In the genomic region with DNA sequence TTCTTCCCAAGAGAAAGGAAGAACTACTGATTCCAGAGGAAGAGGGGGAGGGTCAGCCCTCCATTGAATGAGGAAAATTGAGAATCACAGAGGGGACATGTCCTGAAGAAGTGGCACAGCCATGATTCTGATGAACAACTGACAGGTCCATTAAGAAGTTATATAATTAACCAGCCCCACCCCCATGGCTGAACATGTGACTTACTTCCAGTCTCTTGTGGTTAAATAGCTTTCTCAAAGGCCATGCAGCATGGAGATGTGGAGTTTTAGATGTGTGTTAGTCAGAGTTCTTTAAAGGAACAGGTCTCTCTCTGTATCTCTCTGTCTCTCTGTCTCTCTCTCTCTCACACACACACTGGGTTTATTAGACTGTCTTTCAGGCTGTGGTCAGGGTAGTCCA, we compare ENCODE assay signal across 22 mouse cellular contexts. TPM values are rescaled to one million over a fixed set of nuclear protein-coding genes. Genes with fewer than 3 reads are reported as not detected.
DNase-seq lines count a peak whose midpoint lies in the region; ATAC-seq and TF ChIP-seq lines count a peak whose summit lies in the region.
"Had no signal": no experiment of that assay in that cellular context is flagged by ENCODE, and none has a peak within 500 bp of the region (broad histone marks: within the 10 kb centered on the region; RNA-seq: fewer than 3 reads in every experiment).

No protein-coding gene starts in this region.

- no peaks in the 10 kb centered on the region for H3K9me3 ChIP-seq in kidney, embryonic 15.5 days (replicated peaks)
- H3K9me3 ChIP-seq: embryonic facial prominence, embryonic 15.5 days; forebrain, embryonic 15.5 days; heart, embryonic 15.5 days; hindbrain, embryonic 13.5 days had no signal

- no peak for TF ChIP-seq CTCF in bone marrow macrophage, adult 2 months (IDR thresholded peaks at IDR 0.05; ENCODE audit: low read depth, low read length)

- TF ChIP-seq POLR2A in bone marrow macrophage, adult 2 months (IDR thresholded peaks at IDR 0.05; ENCODE audit: borderline replicate concordance, low read depth, low read length) = no peak

- peaks cover 17% of the 10 kb centered on the region for H3K36me3 ChIP-seq in kidney, embryonic 15.5 days
- no peaks in the 10 kb centered on the region; the same call in 1 of the 2 replicates for H3K36me3 ChIP-seq in splenic B cell, adult 2 months (ENCODE audit: control insufficient read depth, insufficient read depth, low read length, poor library complexity, severe bottlenecking)

- ATAC-seq in kidney, embryonic 15.5 days (replicated peaks; ENCODE audit: low FRiP score) = no peak
- ATAC-seq: activated CD4-positive, CD25-positive, alpha-beta regulatory T cell, adult 4 months; forebrain, embryonic 15.5 days; hindbrain, postnatal 0 days; Patski had no signal

- peak; percentile 28 for DNase-seq in kidney, adult 11 months
- DNase-seq in 416B (ENCODE audit: low read depth) = peak; percentile 47
- peak; percentile 30 for DNase-seq in splenic B cell, adult 2 months (ENCODE audit: low read depth, low spot score)
- no peak for DNase-seq in spleen, postnatal 4 days (ENCODE audit: low spot score in 2 of 2)
- DNase-seq: adrenal gland, postnatal 14 days; cerebellum, adult 2 months; embryo, embryonic 11 days; gastrocnemius, postnatal 36 days; heart, adult 11 months; heart, postnatal 14 days had no signal

- no peaks in the 10 kb centered on the region for H3K4me1 ChIP-seq in kidney, embryonic 15.5 days
- peaks cover 21% of the 10 kb centered on the region for H3K4me1 ChIP-seq in bone marrow macrophage, adult 2 months (ENCODE audit: control insufficient read depth, insufficient read depth, low read length)
- H3K4me1 ChIP-seq: embryonic facial prominence, embryonic 15.5 days; forebrain, embryonic 10.5 days; forebrain, embryonic 15.5 days; heart, embryonic 15.5 days; hindbrain, embryonic 13.5 days had no signal

- no peak overlapping the region for H3K9ac ChIP-seq in kidney, embryonic 15.5 days
- H3K9ac ChIP-seq: embryonic facial prominence, embryonic 15.5 days; forebrain, embryonic 15.5 days; heart, embryonic 15.5 days; hindbrain, embryonic 13.5 days had no signal

- H3K4me3 ChIP-seq in kidney, embryonic 15.5 days (replicated peaks) = no peak overlapping the region
- no peak overlapping the region for H3K4me3 ChIP-seq in bone marrow macrophage, adult 2 months (ENCODE audit: insufficient read depth, low read length)
- H3K4me3 ChIP-seq: embryonic facial prominence, embryonic 15.5 days; erythroblast, embryonic 14.5 days; forebrain, embryonic 10.5 days; forebrain, embryonic 15.5 days; heart, embryonic 15.5 days; hindbrain, embryonic 13.5 days had no signal

- no peak overlapping the region for H3K27ac ChIP-seq in kidney, embryonic 15.5 days
- peak overlapping the region; percentile 35; the same call in 1 of the 2 replicates for H3K27ac ChIP-seq in bone marrow macrophage, adult 2 months (ENCODE audit: insufficient read depth, low read depth, low read length)
- H3K27ac ChIP-seq: embryonic facial prominence, embryonic 15.5 days; forebrain, embryonic 10.5 days; forebrain, embryonic 15.5 days; heart, embryonic 15.5 days; hindbrain, embryonic 13.5 days; hindbrain, postnatal 0 days had no signal

- H3K4me2 ChIP-seq in kidney, embryonic 15.5 days = no peak overlapping the region
- H3K4me2 ChIP-seq: embryonic facial prominence, embryonic 15.5 days; forebrain, embryonic 15.5 days; heart, embryonic 11.5 days; heart, embryonic 15.5 days; hindbrain, embryonic 13.5 days had no signal

- H3K27me3 ChIP-seq in kidney, embryonic 15.5 days = no peaks in the 10 kb centered on the region
- H3K27me3 ChIP-seq in splenic B cell, adult 2 months (ENCODE audit: control insufficient read depth, insufficient read depth, low read length, poor library complexity, severe bottlenecking) = no peaks in the 10 kb centered on the region
- H3K27me3 ChIP-seq: embryonic facial prominence, embryonic 15.5 days; forebrain, embryonic 15.5 days; heart, embryonic 15.5 days; hindbrain, embryonic 13.5 days; Patski had no signal

RNA-seq across cellular contexts. Expression of a gene that starts 11.6 kb away (rescaled TPM):
- polyA plus RNA-seq in kidney, embryonic 15.5 days (2015; fragmentation: Nextera tagmentation; extraction: Ambion mirVana) = 6.2 and 6.5 TPM in 2 replicates
- polyA plus RNA-seq in bone marrow macrophage, adult 2 months (2012; ENCODE audit: insufficient read depth, insufficient read length, missing spikeins) = 15.1 and 18.9 TPM in 2 replicates

RNA-seq across cellular contexts. Expression of a gene that starts 11.9 kb away (rescaled TPM):
- polyA plus RNA-seq in kidney, embryonic 15.5 days (2015; fragmentation: Nextera tagmentation; extraction: Ambion mirVana) = 0.93 and 1.1 TPM in 2 replicates
- polyA plus RNA-seq in bone marrow macrophage, adult 2 months (2012; ENCODE audit: insufficient read depth, insufficient read length, missing spikeins) = 1.1 TPM in 1 of 2 replicates, not detected in the other
- polyA plus RNA-seq: activated CD4-positive, CD25-positive, alpha-beta regulatory T cell, adult 4 months; cerebellum, adult 2 months had no signal

RNA-seq across cellular contexts. Expression of a gene that starts 12.8 kb away (rescaled TPM):
- polyA plus RNA-seq in kidney, embryonic 15.5 days (2015; fragmentation: Nextera tagmentation; extraction: Ambion mirVana) = 164 and 194 TPM in 2 replicates
- 635 and 697 TPM in 2 replicates for polyA plus RNA-seq in bone marrow macrophage, adult 2 months (2012; ENCODE audit: insufficient read depth, insufficient read length, missing spikeins)

RNA-seq across cellular contexts. Expression of a gene that starts 15.5 kb away (rescaled TPM):
- 10.8 and 12.2 TPM in 2 replicates for polyA plus RNA-seq in kidney, embryonic 15.5 days (2015; fragmentation: Nextera tagmentation; extraction: Ambion mirVana)
- polyA plus RNA-seq in bone marrow macrophage, adult 2 months (2012; ENCODE audit: insufficient read depth, insufficient read length, missing spikeins) = 3.2 and 3.9 TPM in 2 replicates
- polyA plus RNA-seq: erythroblast, embryonic 14.5 days had no signal

RNA-seq across cellular contexts. Expression of a gene that starts 30.2 kb away (rescaled TPM):
- 0.42 and 0.47 TPM in 2 replicates for polyA plus RNA-seq in kidney, embryonic 15.5 days (2015; fragmentation: Nextera tagmentation; extraction: Ambion mirVana)
- 0.24 and 0.34 TPM in 2 replicates for polyA plus RNA-seq in bone marrow macrophage, adult 2 months (2012; ENCODE audit: insufficient read depth, insufficient read length, missing spikeins)
- polyA plus RNA-seq: activated CD4-positive, CD25-positive, alpha-beta regulatory T cell, adult 4 months had no signal

Comparison
In these comparisons a context has a peak if more than half of its experiments do, and no peak if none do; other contexts are left out.
1. DNase-seq: peak in kidney, adult 11 months (single experiment), 416B (single experiment) and splenic B cell, adult 2 months (single experiment); none in spleen, postnatal 4 days (0 of 2).